Mouse (Mus musculus) common myeloid progenitor, adult 5-6 weeks (primary cell): ENCODE data around the gene Rgl1. TPM values are rescaled to one million over a fixed set of nuclear protein-coding genes. Genes with fewer than 3 reads are reported as not detected.

Experiments used
- ATAC-seq: replicated peaks from 2 replicates; pipeline ENCODE4 v1.8.0; 2016; ENCODE audit warnings: low read depth, mild to moderate bottlenecking, moderate TSS enrichment, inconsistent platforms; ENCODE audit not compliant: poor library complexity, severe bottlenecking
- total RNA-seq: library from RNA; stranded (forward); fragments of 200-1000, 187-1606 nt; gene quantifications from 2 replicates; pipeline ENCODE4 v1.2.3, GENCODE M21; 2017

Gene Rgl1
- total RNA-seq, 1 experiment from 2014 or later: 9.5 TPM

DNA sequence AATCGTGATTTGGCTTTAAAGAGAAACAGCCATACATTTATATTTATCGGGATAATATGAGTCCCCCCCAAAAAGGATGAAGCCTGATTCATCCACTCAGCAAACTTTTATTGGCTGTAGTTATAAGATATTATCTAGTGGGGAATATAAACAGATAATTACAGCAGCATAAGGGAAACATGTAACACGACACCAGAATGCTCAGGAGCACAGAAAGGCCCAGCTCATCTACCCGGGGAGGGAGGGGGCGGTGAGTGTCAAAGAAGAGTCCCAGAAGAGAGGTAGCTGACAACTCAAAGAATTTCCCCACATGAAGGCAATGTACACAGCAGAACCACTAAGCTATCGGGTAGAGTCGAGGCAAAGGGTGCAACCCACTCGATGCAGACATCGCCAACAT is 146.8 kb downstream of the Rgl1 start:
- ATAC-seq: no peak

DNA sequence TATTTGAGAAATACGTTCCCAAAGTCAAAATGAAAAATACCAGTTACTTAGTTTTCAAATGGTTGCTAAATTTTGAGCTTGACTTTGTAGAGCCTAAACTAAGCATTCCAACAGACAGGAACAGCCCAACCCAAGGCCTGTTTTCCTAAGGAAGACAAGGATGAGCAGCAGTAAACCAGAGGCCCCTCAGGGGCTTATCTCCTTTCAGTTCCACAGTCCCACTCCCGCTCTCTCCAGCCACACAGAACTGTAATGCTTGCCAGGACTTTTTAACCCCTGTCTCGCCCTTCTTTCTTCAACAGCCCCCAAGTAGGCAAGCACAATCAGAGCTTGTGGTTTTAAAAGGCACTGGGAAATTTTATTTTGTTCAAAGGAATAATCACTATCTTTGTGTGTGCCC is 147.3 kb downstream of the Rgl1 start:
- ATAC-seq: no peak

GRCm38 (mm10) chr1:152618381-152618780 is 147.8 kb downstream of the Rgl1 start:
- ATAC-seq: no peak

GRCm38 (mm10) chr1:152617745-152618342 is 148.3 kb downstream of the Rgl1 start:
- ATAC-seq: peak; percentile 67

- no peak for ATAC-seq
These were observed 149.4 kb downstream of the Rgl1 start for GRCm38 (mm10) chr1:152616777-152617057.

- peak; percentile 37 for ATAC-seq
These were observed 150.0 kb downstream of the Rgl1 start for GRCm38 (mm10) chr1:152615987-152616776.

- no peak for ATAC-seq
These were observed 151.3 kb downstream of the Rgl1 start for GRCm38 (mm10) chr1:152614743-152615380.

- ATAC-seq: no peak
These were observed 152.8 kb downstream of the Rgl1 start for GRCm38 (mm10) chr1:152613158-152613857.

DNA sequence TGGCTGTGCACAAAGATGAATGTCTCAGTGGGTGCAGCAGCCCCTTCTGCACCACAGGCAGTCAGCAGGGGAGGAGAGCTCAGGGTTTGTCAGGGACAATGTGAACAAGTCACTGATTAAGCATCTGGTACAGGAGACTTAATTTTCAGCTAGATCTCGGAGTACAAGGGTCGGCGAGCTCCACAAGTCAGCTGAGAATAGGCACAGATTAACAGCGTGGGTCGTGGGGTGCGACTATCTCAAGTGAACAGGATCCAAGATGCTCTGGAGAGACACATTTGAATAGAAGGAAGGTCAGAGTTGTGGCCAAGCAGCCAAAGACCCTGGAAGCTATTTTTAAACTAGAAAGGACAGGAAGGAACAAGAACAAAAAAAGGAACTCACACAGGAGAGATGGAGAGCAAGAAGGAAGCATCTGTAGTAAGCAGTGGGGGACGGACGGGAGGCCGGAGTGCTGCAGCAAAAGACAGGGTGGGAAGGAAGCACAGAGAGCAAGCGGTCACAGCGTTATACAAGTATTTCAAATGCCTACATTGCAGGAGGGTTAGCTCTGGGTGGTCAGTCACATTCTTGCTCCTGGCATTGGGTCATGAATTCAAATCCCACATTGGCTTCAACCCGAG is 153.5 kb downstream of the Rgl1 start:
- ATAC-seq: peak; percentile 66

- ATAC-seq: no peak
These were observed 156.6 kb downstream of the Rgl1 start for GRCm38 (mm10) chr1:152609547-152609946.

- ATAC-seq: no peak
These were observed 157.1 kb downstream of the Rgl1 start for GRCm38 (mm10) chr1:152609006-152609405.

- ATAC-seq: no peak
These were observed 158.4 kb downstream of the Rgl1 start for GRCm38 (mm10) chr1:152607765-152608164.

GRCm38 (mm10) chr1:152606727-152607126 is 159.4 kb downstream of the Rgl1 start:
- no peak for ATAC-seq

DNA sequence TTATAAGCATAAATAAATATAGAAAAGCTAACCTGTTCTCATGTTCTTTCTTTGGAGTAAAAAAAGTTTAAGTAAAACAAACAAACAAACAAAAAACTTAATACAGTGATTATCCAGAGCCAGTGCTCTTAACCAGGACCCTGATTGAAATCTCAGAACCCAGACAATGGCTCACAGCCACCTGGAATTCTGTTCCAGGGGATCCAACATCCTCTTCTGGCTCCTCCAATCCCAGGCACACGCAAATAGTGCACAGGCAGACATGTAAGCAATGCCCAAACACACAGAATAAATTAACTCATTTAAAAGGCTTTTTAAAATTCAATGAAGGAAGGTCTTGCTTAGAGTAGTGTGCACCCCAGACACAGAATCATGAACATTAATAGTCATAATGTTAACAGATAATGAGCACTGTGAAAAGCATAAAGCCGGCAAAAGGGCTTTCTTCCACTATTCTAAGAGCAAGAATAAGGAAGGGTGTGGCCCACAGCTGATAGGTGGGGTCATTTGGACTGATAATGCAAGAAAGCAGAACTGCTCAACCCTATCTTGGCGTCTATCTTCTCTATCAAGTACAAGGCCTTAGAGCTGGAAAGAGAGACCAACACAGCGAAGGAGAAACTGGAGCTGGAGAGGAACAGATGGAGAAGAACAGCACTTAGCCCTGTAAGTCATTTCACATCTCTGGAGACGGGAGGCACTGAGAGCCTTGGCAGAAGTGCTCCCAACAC is 160.1 kb downstream of the Rgl1 start:
- peak; percentile 85 for ATAC-seq

GRCm38 (mm10) chr1:152604147-152604546 is 162.0 kb downstream of the Rgl1 start:
- ATAC-seq: no peak

GRCm38 (mm10) chr1:152603628-152604027 is 162.5 kb downstream of the Rgl1 start:
- ATAC-seq: no peak

DNA sequence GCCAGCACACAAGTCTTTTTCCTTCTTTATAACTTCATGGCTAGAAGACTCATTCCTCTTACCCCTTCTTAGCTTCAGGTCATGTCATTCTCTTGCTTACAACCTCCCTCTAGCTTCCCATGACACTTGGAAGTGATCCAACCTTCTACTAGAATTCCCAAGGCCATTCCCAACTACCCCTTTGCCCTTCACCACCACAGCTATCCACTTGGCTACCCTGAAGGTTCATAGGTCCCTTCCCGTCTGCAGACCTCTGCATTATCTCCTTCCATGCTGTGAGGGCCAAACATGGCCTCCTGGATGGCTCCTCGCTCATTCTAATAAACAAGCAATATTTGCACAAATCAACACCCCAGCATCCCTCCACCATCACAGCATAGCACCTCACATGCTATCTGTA is 165.7 kb downstream of the Rgl1 start:
- no peak for ATAC-seq

DNA sequence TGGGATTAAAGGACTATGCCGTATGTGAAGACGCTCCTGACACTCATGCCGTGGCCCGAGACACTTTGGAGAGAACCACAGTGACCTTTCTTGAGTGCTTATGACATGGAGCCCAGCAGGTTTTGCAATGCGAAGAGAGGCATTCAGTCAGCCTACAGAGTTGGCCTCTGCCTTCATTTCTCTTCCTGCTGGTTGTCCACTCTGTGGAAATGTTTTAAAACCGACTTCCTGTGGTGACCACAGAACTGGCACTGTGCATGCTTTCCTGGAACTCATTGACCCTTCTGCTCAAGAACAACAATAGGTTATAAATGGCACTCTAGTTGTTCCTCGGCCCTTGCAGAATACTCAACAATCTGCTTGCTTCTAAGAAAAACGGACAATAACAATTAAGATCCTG is 166.8 kb downstream of the Rgl1 start:
- ATAC-seq: peak; percentile 48

DNA sequence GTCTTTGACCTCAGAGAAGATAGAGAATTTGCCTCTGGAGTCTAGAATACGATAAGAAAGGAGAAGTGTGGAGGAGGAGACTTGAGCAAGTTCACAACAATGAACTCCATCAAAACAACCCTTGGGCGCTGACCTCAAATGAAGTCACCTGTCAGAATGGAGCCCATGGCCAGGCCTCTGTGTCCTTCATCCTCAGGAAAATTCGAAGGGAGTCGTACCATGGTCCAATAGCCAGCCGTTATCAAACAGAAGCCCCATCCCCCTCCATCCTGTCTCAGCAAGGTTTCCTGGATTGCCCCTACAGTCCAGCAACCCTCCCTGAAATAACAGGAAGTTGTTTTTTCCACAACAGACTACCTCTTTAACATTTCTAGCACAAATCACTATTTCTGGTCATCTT is 171.5 kb downstream of the Rgl1 start:
- ATAC-seq: no peak
